Mouse (Mus musculus) stomach, embryonic 16.5 days (tissue): Measurements from ENCODE around the gene Cby3. TPM values are rescaled to one million over a fixed set of nuclear protein-coding genes. Genes with fewer than 3 reads are reported as not detected.
A peak's percentile ranks its signal among the peaks of the same experiment; 100 is the strongest.

Source experiments
- ATAC-seq: fragments of 200-750 bp; cut with Nextera tagmentation; 2 replicates; pipeline ENCODE4 v1.8.0; 2017; ENCODE audit warnings: moderate number of reproducible peaks, moderate TSS enrichment; ENCODE audit not compliant: insufficient read depth, low FRiP score
- H3K27ac ChIP-seq: fragments of 300-500 bp; sonication (generic); 2 replicates; pipeline ENCODE4 v1.5.1; 2014; ENCODE audit warnings: low read length
- H3K27me3 ChIP-seq: fragments of 300-500 bp; sonication (generic); 2 replicates; pipeline ENCODE4 v1.6.1; 2014; ENCODE audit warnings: low read length, control low read depth, mixed read lengths; ENCODE audit not compliant: control insufficient read depth, insufficient read depth
- H3K36me3 ChIP-seq: fragments of 300-500 bp; sonication (generic); 2 replicates; pipeline ENCODE4 v1.6.1; 2014; ENCODE audit warnings: low read length; ENCODE audit not compliant: control insufficient read depth, insufficient read depth
- H3K4me1 ChIP-seq: fragments of 300-500 bp; sonication (generic); 2 replicates; pipeline ENCODE4 v1.6.1; 2014; ENCODE audit warnings: low read length, control low read depth, mixed read lengths; ENCODE audit not compliant: control insufficient read depth, insufficient read depth
- H3K4me2 ChIP-seq: fragments of 300-500 bp; sonication (generic); 2 replicates; pipeline ENCODE4 v1.6.1; 2014; ENCODE audit warnings: low read depth, low read length, mixed read lengths
- H3K4me3 ChIP-seq: fragments of 300-500 bp; sonication (generic); replicated peaks from 2 replicates; pipeline ENCODE4 v1.5.1; 2014; ENCODE audit warnings: mild to moderate bottlenecking, low read length
- H3K9ac ChIP-seq: fragments of 300-500 bp; sonication (generic); 2 replicates; pipeline ENCODE4 v1.6.1; 2014; ENCODE audit warnings: low read length
- H3K9me3 ChIP-seq: fragments of 300-500 bp; sonication (generic); replicated peaks from 2 replicates; pipeline ENCODE4 v1.6.1; 2016; ENCODE audit warnings: low read length, control low read depth; ENCODE audit not compliant: control insufficient read depth
- WGBS: fragments of 180-500 bp; shearing (Covaris S2); extraction: QIAGEN DNeasy Blood & Tissue Kit; methylation state at CpG from one replicate; pipeline ENCODE4 v1.1.7; 2014; 5-methylcytosine and 5-hydroxymethylcytosine counted together
- polyA plus RNA-seq: library from polyadenylated mRNA; unstranded; fragments of >200 nt; fragmentation: Nextera tagmentation; extraction: Ambion mirVana; gene quantifications from 2 replicates; pipeline ENCODE4 v1.2.1, GENCODE M21; 2015

Gene Cby3
- polyA plus RNA-seq, 1 experiment from 2014 or later, result 0.19 TPM

DNA sequence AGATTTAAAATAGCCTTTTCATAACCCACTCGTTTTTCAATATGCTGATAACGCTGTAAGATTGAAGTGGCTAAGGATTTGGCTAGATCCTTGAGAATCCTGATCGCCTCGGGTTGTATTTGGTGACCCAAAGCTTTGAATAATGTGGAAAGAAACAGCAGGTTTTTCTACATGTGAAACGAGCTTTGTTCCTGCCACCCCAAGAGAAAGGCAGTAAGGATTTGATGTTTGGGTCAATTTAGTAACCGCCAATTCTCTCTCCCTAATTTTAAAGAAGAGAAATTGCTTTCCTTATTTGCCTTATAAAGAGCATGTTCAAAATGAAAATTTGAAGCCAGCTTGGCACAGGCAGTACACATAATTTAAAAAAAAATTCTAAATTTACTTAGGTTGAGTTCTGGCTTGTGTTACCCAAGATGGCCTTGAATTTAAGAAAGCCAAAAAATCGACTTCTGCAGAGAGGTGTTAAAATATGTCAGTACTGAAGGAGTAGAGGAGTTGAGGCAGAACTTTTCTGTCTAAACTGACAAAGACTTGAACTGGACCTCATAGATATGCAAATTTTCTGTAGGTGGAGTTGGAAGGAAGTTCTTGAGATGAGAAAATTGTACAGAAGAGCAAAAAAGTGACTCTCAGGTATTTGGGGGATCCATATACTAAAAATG, 27.8 kb upstream of the Cby3 start:
- H3K9ac ChIP-seq, result peak overlapping the region; percentile 86
- H3K27me3 ChIP-seq, result no peaks in the 10 kb centered on the region
- no peaks in the 10 kb centered on the region for H3K36me3 ChIP-seq
- H3K9me3 ChIP-seq, result no peaks in the 10 kb centered on the region
- H3K4me2 ChIP-seq, result peak overlapping the region; percentile 56
- peaks cover 19% of the 10 kb centered on the region for H3K4me1 ChIP-seq
- no peak for ATAC-seq
- peak overlapping the region; percentile 85 for H3K4me3 ChIP-seq
- peak overlapping the region; percentile 90 for H3K27ac ChIP-seq
- WGBS, result 5% methylated on average over 7 of the region's 7 CpGs

DNA sequence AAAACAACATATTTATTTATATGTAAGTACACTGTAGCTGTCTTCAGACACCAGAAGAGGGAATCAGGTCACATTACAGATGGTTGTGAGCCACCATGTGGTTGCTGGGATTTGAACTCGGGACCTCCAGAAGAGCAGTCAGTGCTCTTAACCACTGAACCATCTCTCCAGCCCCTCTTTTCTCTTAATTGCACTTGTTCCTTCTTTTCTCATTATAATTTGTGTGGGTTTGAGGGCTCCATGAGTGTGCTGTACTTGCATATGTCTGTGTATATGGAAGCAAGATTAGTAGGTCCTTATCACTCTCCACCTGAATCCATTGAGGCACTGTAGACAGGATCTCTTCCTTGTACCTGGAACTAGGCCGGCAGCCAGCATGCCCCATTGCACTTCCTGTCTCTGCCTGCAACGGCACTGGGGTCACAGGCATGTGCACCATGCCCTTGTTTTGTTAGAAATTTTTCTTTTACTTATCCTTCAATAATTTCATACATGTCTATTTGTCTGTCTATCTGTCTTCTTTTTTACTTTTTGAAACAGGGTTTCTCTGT, 26.1 kb upstream of the Cby3 start:
- H3K4me1 ChIP-seq, result peaks cover 10% of the 10 kb centered on the region
- no peak overlapping the region for H3K27ac ChIP-seq
- no peak for ATAC-seq
- 89% methylated on average over 3 of the region's 3 CpGs for WGBS
- H3K4me2 ChIP-seq, result no peak overlapping the region
- no peaks in the 10 kb centered on the region for H3K27me3 ChIP-seq
- no peaks in the 10 kb centered on the region for H3K36me3 ChIP-seq
- no peak overlapping the region for H3K4me3 ChIP-seq
- H3K9ac ChIP-seq, result no peak overlapping the region
- H3K9me3 ChIP-seq, result no peaks in the 10 kb centered on the region

DNA sequence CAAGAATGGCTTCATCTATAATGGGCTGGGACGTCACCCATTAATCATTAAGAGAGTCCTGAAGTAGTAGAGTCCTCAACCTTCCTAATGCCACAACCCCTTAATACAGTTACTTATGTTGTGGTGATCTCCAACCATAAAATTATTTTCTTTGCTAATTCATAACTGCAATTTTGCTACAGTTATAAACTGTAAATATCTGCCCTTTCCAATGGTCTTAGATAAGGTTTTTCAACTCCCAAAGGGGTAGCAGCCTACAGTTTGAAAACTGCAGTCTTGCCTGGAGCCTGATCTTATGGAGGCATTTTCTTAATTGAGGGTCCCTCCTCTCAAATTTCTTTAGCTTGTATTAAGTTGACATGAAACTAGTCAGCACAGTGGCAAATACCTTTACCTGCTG, 24.9 kb upstream of the Cby3 start:
- H3K4me3 ChIP-seq, result no peak overlapping the region
- no peak for ATAC-seq
- 94% methylated on average over 1 of the region's 1 CpGs for WGBS
- H3K36me3 ChIP-seq, result no peaks in the 10 kb centered on the region
- no peak overlapping the region for H3K4me2 ChIP-seq
- H3K27me3 ChIP-seq, result no peaks in the 10 kb centered on the region
- H3K9ac ChIP-seq, result no peak overlapping the region
- 0 out of 2 replicates have a peak, but pooled peaks cover under 1% of the 10 kb centered on the region for H3K4me1 ChIP-seq
- H3K27ac ChIP-seq, result no peak overlapping the region
- H3K9me3 ChIP-seq, result no peaks in the 10 kb centered on the region

DNA sequence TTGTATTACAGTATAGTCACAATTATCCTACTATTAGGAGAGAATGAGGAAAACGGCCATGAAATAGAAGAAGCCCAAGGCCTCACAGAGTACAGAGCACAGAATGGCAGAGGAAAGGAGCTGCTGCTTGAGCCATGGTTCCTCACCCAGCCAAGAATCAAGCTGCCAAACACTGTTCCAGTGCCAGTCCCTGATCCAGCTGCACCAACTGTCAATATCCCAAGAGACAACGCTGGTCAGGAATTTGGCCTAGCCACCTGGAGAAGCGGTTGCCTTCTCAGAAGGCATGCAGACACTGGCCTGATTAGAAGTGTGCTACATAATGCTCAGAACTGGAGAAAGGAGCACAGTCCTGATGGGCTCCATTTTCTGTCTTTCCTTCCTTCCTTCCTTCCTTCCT, 21.1 kb upstream of the Cby3 start:
- no peaks in the 10 kb centered on the region for H3K9me3 ChIP-seq
- H3K27me3 ChIP-seq, result no peaks in the 10 kb centered on the region
- H3K4me3 ChIP-seq, result no peak overlapping the region
- no peak overlapping the region for H3K4me2 ChIP-seq
- ATAC-seq, result no peak
- H3K9ac ChIP-seq, result no peak overlapping the region
- H3K36me3 ChIP-seq, result no peaks in the 10 kb centered on the region
- WGBS, result 83% methylated on average over 3 of the region's 3 CpGs
- H3K4me1 ChIP-seq, result no peaks in the 10 kb centered on the region
- no peak overlapping the region for H3K27ac ChIP-seq

DNA sequence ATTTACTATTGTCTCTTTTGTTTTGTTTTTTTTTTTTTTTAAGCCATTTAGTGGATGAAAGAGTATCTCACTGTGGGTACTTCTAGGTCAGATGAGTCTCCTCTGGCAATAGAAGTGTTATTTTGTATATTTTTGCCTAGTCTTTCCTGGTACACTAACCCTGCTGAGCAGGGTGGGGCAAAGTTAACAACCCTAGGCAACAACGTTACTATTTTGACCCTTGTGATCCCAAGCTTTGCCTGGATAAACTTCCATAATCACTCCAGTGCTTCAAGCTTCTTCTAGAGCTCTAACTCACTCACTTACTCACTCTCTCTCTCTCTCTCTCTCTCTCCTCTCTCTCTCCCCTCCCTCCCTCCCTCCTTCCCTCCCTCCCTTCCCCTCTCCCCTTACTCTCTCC, 18.1 kb upstream of the Cby3 start:
- Histone ChIP-seq H3K9me3 (no peaks in the 10 kb centered on the region), H3K9ac (no peak overlapping the region), H3K27ac (no peak overlapping the region), H3K36me3 (no peaks in the 10 kb centered on the region), H3K4me1 (no peaks in the 10 kb centered on the region), H3K4me3 (no peak overlapping the region), H3K27me3 (no peaks in the 10 kb centered on the region), H3K4me2 (no peak overlapping the region)
- WGBS, result 38% methylated on average over 1 of the region's 1 CpGs
- no peak for ATAC-seq

DNA sequence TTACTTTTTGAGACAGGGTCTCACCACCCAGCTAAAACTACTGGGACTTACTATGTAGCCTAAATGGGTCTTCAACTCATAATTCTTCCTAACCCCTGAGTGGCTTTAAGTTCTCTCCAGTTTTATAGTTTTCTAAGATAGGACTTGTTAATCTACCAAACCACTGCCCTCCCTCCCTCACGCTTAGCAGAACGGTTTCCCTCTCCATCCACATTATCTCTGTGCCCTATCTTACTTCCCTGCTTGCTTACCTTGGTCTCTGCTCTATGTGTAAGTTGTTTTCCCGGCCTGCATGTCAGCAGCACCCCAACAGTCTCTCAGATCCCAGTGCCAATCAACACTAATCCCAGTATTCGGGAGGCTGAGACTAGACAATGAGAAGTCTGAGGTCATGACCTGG, 17.4 kb upstream of the Cby3 start:
- Histone ChIP-seq H3K4me3 (no peak overlapping the region), H3K9me3 (no peaks in the 10 kb centered on the region), H3K27me3 (no peaks in the 10 kb centered on the region), H3K27ac (no peak overlapping the region), H3K36me3 (no peaks in the 10 kb centered on the region), H3K9ac (no peak overlapping the region), H3K4me2 (no peak overlapping the region), H3K4me1 (no peaks in the 10 kb centered on the region)
- WGBS, result 60% methylated on average over 4 of the region's 4 CpGs
- ATAC-seq, result no peak

DNA sequence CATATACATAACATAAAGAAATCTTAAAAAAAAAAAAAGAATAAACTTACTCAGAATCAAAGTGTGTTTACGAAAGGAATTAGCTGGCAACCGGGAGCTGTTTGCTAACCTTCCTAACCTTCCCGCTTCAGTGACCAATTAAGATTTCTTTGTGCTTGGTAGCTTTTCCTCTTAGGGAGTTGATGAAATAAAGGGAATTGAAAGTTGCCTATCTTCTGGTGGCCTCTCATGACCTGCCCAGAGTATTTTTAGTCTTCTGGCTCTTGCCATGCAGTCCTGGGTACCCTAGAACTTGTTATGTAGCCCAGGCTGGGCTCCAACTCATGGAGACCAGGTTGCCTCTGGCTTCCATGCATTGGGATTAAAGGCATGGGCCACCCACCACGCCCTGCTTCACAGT, 8.8 kb upstream of the Cby3 start:
- 64% methylated on average over 4 of the region's 4 CpGs for WGBS
- Histone ChIP-seq H3K9me3 (no peaks in the 10 kb centered on the region), H3K4me1 (no peaks in the 10 kb centered on the region), H3K27me3 (no peaks in the 10 kb centered on the region), H3K9ac (no peak overlapping the region), H3K4me2 (no peak overlapping the region), H3K4me3 (no peak overlapping the region), H3K36me3 (no peaks in the 10 kb centered on the region), H3K27ac (no peak overlapping the region)
- ATAC-seq, result no peak

DNA sequence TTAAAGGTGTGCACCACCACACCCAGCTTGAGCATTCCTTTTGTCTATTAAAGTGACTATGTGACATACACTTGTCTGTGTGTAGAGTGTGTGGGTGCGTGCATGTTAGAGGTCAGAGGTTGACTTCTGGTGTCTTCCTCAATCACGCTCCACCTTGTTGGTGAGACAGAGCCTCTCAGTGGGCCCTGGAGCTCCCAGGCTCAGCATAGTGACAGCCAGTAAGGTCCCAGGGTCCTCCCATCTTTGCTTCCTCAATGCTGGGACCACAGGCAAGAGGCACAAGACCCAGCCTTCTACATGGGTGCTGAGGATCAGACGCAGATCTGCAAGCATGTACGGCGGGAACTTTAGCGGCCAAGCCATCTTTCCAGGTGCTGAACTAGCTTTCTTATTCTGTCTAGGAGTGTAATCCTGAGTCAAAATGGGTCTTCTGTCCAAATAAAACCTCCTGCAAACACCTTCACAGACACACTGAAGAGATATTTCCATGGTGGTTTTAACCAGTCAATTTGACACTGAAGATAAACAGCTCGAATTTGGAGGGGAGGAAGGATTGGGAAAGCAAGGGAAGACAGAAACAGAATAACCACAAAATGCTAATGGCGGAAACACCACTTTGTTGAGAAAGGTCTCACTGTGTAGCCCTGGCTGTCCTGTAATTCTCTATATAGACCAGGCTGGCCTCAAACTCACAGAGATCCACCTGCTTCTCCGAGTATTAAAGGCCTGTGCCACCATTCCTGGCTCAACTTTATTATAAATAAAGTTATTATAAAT, 7.8 kb upstream of the Cby3 start:
- 89% methylated on average over 9 of the region's 9 CpGs for WGBS
- H3K4me2 ChIP-seq, result no peak overlapping the region

DNA sequence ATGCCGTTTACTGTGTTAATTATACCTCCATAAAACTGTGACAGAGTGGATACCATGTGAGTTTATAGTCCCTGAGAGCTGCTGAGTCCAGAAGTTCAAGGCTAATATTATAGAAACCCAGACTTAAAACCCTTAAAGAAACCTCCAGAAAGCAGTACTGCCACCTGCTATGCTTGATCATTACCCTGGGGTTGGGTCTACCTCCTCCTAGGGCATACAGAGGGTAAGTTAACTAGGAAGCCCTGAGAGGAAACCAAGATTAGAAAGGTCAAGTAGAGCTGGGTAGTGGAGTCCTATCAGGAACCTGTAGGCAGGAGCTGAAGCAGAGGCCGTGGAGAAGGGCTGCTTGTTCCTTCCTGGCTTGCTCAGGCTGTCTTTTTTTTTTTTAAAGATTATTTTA, 2.1 kb upstream of the Cby3 start:
- Histone ChIP-seq H3K9me3 (no peaks in the 10 kb centered on the region), H3K4me1 (no peaks in the 10 kb centered on the region), H3K27me3 (no peaks in the 10 kb centered on the region), H3K4me3 (no peak overlapping the region), H3K36me3 (no peaks in the 10 kb centered on the region), H3K9ac (no peak overlapping the region), H3K4me2 (no peak overlapping the region), H3K27ac (no peak overlapping the region)
- 76% methylated on average over 2 of the region's 2 CpGs for WGBS
- no peak for ATAC-seq

More for the DNA sequence above, 7.8 kb upstream of the Cby3 start:
- H3K27me3 ChIP-seq, result no peaks in the 10 kb centered on the region
- no peaks in the 10 kb centered on the region for H3K9me3 ChIP-seq
- no peak overlapping the region for H3K9ac ChIP-seq
- H3K36me3 ChIP-seq, result no peaks in the 10 kb centered on the region
- ATAC-seq, result no peak
- H3K4me3 ChIP-seq, result no peak overlapping the region
- no peaks in the 10 kb centered on the region for H3K4me1 ChIP-seq
- no peak overlapping the region for H3K27ac ChIP-seq
